Mouse (Mus musculus): ENCODE results near the gene Aldh1l1. TPM values are rescaled to one million over a fixed set of nuclear protein-coding genes. Genes with fewer than 3 reads are reported as not detected.

Aldh1l1 gene
- polyA plus RNA-seq, 1 experiment from 2014 or later = 2.1 TPM

DNA sequence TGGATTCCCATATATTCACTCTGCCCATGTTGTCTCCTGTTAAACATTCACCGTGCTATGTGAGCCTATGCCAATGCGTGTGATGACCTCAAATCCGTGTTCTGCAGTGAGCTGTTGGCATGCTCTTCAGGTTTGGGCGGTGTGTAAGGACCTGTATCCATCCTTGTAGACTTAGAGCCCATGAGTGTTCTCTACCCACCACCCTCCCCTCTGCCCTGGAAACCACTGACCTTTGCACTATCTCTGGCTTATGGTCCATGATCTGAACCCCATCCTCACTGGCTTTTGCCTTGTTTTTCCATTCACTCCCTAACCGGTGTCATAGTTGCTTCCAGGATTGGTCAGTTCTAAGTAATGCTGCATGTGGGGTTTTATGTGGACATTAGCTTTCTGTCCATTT lies 67.5 kb downstream of the Aldh1l1 start:
- ATAC-seq (ENCODE audit: insufficient number of reproducible peaks, insufficient read depth, low FRiP score, low TSS enrichment) = no peak
- peaks cover 11% of the 10 kb centered on the region; the same call in 1 of the 2 replicates for H3K27me3 ChIP-seq
- WGBS = 87% methylated on average over 5 of the region's 5 CpGs
- no peak overlapping the region for H3K27ac ChIP-seq
- H3K36me3 ChIP-seq = no peaks in the 10 kb centered on the region
- H3K9me3 ChIP-seq = no peaks in the 10 kb centered on the region
- no peak overlapping the region for H3K4me2 ChIP-seq (replicated peaks)
- H3K4me3 ChIP-seq = no peak overlapping the region
- H3K9ac ChIP-seq = no peak overlapping the region
- no peaks in the 10 kb centered on the region for H3K4me1 ChIP-seq

DNA sequence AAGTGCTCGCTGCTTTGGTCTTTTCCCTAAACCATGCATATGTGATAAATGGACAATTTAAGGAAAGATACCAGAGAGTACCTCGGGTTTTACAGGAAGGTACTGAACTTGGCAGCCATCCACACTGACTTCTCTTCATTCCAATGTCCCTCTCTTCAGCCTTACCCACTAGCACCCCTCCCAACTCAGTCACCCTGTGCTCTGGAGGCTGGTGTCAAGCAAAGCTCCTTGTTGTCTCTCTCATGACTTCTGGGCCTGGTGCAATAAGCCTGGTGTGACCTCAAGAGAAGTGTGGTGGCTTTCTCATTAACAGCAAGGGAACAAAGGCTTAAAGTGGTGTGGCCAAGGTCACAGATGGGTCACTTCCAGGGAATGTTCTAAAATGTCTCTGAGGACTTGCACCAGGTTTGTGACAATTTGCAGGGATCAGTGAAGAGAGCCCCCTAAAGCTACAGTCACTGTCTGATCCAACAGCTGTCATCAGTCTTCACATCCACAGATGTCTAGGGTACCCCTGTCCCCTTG lies 70.4 kb downstream of the Aldh1l1 start:
- no peaks in the 10 kb centered on the region for H3K36me3 ChIP-seq
- 71% methylated on average over 2 of the region's 2 CpGs for WGBS
- H3K4me3 ChIP-seq = no peak overlapping the region
- 0 out of 2 replicates have a peak, but pooled peaks cover 5% of the 10 kb centered on the region for H3K4me1 ChIP-seq
- H3K27me3 ChIP-seq = no peaks in the 10 kb centered on the region
- H3K9ac ChIP-seq = no peak overlapping the region
- no peak overlapping the region for H3K4me2 ChIP-seq (replicated peaks)
- H3K9me3 ChIP-seq = no peaks in the 10 kb centered on the region
- no peak overlapping the region for H3K27ac ChIP-seq
- ATAC-seq (ENCODE audit: insufficient number of reproducible peaks, insufficient read depth, low FRiP score, low TSS enrichment) = no peak

DNA sequence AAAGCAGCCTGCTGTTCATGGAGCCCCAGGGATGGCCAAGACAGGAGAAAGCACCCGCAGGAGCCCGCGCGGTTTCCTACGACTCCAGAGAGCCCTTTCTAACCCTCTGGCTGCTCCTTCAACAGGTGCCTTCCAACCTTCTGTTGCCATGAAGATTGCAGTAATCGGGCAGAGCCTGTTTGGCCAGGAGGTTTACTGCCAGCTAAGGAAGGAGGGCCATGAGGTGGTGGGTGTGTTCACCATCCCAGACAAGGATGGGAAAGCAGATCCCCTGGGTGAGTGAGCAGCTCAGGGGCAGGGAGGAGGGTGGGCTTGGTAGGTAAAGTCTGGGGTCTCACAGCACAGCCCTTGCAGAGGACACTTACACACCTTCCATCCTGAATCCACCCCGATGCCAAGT lies 70.8 kb downstream of the Aldh1l1 start:
- Histone ChIP-seq H3K9me3 (no peaks in the 10 kb centered on the region), H3K4me1 (0 out of 2 replicates have a peak, but pooled peaks cover 6% of the 10 kb centered on the region), H3K27me3 (no peaks in the 10 kb centered on the region), H3K4me3 (no peak overlapping the region), H3K27ac (no peak overlapping the region), H3K4me2 (replicated peaks) (no peak overlapping the region), H3K36me3 (no peaks in the 10 kb centered on the region), H3K9ac (no peak overlapping the region)
- 85% methylated on average over 7 of the region's 7 CpGs for WGBS
- ATAC-seq (ENCODE audit: insufficient number of reproducible peaks, insufficient read depth, low FRiP score, low TSS enrichment) = no peak

DNA sequence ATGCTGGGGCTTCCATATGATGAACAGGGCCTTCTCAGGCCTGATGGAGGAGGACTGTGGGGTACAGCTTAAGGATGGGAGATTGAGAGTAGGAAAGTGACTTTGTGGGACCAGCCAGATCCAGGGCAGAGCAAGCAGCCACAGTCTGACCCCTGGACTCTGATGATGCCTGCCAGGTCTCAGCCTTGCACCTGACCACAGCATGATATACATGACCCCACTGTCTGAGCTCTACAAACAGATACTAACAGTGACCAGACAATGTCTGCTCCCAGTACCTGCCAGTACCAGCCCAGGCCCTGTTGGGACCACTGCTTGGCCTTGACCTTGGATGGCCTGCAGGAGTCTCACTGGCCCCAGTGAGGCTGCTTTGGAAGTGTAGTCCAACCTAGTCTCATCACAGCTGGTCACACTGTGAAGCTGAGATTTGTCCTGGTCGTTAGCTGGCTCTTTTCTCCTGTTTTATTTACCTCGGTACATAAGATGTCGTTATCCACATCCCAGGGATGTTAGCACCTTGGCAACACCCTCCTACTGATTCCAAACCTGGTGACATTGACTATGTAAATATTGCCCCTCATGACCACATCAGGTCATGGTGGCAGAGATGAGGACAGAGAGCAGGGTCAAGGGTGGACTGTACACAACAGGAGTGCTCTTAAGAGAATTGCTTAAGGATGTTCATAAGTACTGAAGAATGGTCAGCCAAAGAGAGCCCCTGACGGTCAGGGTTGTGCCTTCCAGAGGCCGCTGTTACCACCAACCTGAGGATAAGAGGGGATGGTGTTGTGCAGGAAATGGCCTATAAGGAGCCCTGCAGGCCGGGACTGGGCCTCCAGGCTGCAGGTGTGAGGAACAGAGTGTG lies 71.8 kb downstream of the Aldh1l1 start:
- Histone ChIP-seq H3K4me3 (no peak overlapping the region), H3K9me3 (no peaks in the 10 kb centered on the region), H3K4me1 (0 out of 2 replicates have a peak, but pooled peaks cover 6% of the 10 kb centered on the region), H3K36me3 (no peaks in the 10 kb centered on the region), H3K27ac (no peak overlapping the region), H3K27me3 (no peaks in the 10 kb centered on the region), H3K9ac (no peak overlapping the region), H3K4me2 (replicated peaks) (no peak overlapping the region)
- WGBS = 78% methylated on average over 6 of the region's 6 CpGs
- ATAC-seq (ENCODE audit: insufficient number of reproducible peaks, insufficient read depth, low FRiP score, low TSS enrichment) = no peak

DNA sequence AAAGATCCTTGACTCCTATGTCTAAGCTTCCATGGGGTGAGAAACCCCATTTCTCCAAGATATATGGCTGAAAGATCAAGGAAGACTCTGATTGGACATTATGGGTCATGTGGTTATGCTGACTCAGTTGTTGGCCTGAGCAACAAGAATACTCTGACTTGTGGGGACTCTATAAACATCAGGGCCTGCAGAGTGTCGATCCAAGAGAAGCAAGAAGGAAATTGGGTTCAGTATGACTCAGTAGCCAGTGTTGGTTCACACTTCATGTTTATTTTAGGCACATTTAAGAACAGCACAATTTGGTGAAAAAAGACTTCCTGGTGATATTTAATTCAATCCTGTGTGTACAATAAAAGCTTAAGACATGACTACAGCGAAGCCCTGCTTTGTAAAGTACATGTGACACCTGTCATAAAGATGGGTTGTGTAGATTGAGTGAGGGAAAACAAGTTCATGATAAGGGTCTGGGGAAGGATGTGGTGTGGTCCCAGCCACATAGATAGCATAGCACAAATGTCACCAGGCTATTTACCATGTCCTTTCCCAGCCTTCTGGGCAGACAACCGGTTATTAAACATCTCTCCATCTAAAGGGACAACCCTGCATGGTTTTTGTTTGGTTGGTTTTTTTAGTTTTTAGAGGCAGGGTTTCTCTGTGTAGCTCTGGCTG lies 74.3 kb downstream of the Aldh1l1 start:
- no peaks in the 10 kb centered on the region for H3K36me3 ChIP-seq
- no peak overlapping the region for H3K4me2 ChIP-seq (replicated peaks)
- ATAC-seq (ENCODE audit: insufficient number of reproducible peaks, insufficient read depth, low FRiP score, low TSS enrichment) = no peak
- no peak overlapping the region for H3K4me3 ChIP-seq
- no peak overlapping the region for H3K9ac ChIP-seq
- H3K27ac ChIP-seq = no peak overlapping the region
- no peaks in the 10 kb centered on the region for H3K27me3 ChIP-seq
- 83% methylated on average over 3 of the region's 3 CpGs for WGBS
- 0 out of 2 replicates have a peak, but pooled peaks cover 6% of the 10 kb centered on the region for H3K4me1 ChIP-seq
- no peaks in the 10 kb centered on the region for H3K9me3 ChIP-seq

DNA sequence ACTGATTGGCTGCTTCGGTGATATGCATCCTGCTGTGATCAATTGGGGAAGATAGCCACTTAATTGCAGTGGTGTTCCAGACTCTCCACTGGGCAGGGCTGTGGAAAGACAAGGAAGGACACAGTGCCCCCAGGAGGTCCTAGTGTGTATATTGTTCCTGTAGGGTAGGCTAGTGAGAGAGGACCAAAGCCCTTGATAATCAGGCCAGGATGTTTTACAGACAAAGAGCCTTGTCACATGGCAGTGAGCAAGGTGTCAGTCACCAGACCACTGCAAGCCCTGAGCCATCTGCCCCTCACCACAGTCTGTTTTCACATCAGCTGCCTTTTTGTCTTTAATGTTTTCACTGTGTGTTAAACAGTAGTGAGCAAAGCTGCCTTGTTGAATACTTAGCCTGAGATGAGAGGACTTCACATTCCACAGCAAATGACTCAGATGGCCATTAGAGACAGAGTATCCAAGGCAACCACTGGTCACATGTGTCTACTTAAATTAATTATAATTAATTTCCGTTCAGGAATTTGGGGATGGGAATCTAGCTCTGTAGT lies 75.1 kb downstream of the Aldh1l1 start:
- no peaks in the 10 kb centered on the region for H3K9me3 ChIP-seq
- 0 out of 2 replicates have a peak, but pooled peaks cover 6% of the 10 kb centered on the region for H3K4me1 ChIP-seq
- no peak overlapping the region for H3K4me3 ChIP-seq
- WGBS = 48% methylated on average over 2 of the region's 2 CpGs
- H3K9ac ChIP-seq = no peak overlapping the region
- no peaks in the 10 kb centered on the region for H3K27me3 ChIP-seq
- no peak overlapping the region for H3K4me2 ChIP-seq (replicated peaks)
- ATAC-seq (ENCODE audit: insufficient number of reproducible peaks, insufficient read depth, low FRiP score, low TSS enrichment) = peak; percentile 75; the same call in 1 of the 2 replicates
- H3K36me3 ChIP-seq = no peaks in the 10 kb centered on the region
- no peak overlapping the region for H3K27ac ChIP-seq

DNA sequence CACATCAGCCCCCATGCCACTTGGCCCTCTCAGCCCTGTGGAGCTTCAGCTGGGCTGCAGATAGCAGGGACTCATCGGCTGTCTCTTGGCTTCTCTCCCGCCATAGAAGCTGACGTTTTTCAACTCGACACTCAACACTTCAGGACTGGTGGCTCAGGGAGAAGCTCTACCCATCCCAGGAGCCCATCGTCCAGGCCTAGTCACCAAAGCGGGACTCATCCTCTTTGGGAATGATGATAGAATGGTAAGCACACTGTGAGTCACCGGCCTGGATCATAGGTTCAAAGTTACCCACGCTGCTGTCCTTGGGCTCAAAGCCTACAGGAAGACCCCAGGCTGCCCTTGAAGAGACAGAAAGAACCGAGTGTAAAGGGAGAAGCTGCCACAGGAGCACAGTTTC lies 78.0 kb downstream of the Aldh1l1 start:
- no peak overlapping the region for H3K27ac ChIP-seq
- 0 out of 2 replicates have a peak, but pooled peaks cover 6% of the 10 kb centered on the region for H3K4me1 ChIP-seq
- H3K27me3 ChIP-seq = no peaks in the 10 kb centered on the region
- H3K4me2 ChIP-seq (replicated peaks) = no peak overlapping the region
- WGBS = 83% methylated on average over 9 of the region's 9 CpGs
- H3K4me3 ChIP-seq = no peak overlapping the region
- H3K9me3 ChIP-seq = no peaks in the 10 kb centered on the region
- no peak overlapping the region; the same call in 1 of the 2 replicates for H3K9ac ChIP-seq
- no peak for ATAC-seq (ENCODE audit: insufficient number of reproducible peaks, insufficient read depth, low FRiP score, low TSS enrichment)
- no peaks in the 10 kb centered on the region for H3K36me3 ChIP-seq

DNA sequence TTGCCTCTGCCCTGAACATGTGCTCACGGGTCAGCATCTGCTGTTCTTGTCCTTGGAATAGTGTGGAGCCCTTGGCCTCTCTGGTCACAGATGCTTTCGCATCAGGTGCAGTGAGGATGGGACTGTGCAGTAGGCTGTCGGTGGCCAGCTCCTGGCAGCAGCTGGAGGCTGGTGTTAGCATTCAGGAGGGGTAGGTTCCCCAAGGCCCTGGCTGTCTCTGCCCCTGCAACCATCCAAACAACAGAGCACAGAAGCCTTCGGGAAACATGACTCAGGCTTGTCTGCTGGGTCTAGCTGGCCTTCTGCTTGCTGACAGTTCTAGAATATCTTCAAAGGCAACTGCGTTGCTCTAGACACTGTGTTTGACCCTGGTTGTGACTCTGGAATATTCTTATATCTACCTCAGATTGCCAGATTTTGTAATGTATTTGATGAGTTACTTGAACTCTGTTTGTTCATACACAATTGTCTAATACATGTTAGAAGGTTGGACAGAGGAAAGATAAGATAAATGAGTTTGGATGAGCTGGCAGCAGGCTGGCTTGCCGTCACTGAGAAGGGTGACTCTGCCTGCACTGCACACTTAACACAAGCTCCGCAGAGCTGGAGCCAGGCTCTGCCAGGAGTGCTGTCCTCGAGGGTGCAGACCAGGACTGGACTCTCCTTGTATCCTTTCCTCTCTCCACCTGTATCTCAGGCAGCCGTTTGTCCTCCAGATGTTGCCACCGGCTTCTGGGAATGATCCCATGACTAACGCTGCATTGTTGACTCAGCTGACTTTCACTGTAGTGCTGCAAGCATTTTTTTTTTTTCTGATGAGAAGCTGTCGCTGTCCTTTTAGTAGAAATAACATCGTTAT lies 79.4 kb downstream of the Aldh1l1 start:
- H3K9ac ChIP-seq = no peak overlapping the region
- H3K27me3 ChIP-seq = no peaks in the 10 kb centered on the region
- H3K4me1 ChIP-seq = 0 out of 2 replicates have a peak, but pooled peaks cover 6% of the 10 kb centered on the region
- H3K4me3 ChIP-seq = no peak overlapping the region
- no peak overlapping the region for H3K4me2 ChIP-seq (replicated peaks)
- no peak for ATAC-seq (ENCODE audit: insufficient number of reproducible peaks, insufficient read depth, low FRiP score, low TSS enrichment)
- H3K9me3 ChIP-seq = no peaks in the 10 kb centered on the region
- H3K27ac ChIP-seq = no peak overlapping the region
- no peaks in the 10 kb centered on the region for H3K36me3 ChIP-seq
- 55% methylated on average over 13 of the region's 13 CpGs for WGBS

DNA sequence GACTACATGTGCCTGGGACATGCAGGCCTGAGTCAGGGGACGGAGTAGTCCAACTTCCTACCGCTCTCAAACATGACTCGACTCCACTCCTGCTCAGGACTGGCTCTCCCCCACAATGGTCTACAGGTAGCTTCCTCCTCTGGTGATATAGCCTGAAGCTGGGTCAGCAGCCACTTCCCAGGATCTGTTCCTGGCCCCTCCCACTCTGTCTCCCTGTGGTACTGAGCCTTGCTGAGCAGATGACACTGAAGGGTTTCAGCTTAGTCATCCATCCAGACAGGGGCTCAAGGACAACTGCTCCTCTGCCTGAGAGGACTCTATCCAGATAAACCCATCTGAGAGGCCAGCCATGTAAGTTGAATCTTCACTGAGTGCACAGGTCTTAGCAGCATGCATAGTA lies 81.3 kb downstream of the Aldh1l1 start:
- H3K9me3 ChIP-seq = no peaks in the 10 kb centered on the region
- ATAC-seq (ENCODE audit: insufficient number of reproducible peaks, insufficient read depth, low FRiP score, low TSS enrichment) = no peak
- H3K36me3 ChIP-seq = no peaks in the 10 kb centered on the region
- no peak overlapping the region for H3K4me3 ChIP-seq
- no peaks in the 10 kb centered on the region for H3K4me1 ChIP-seq
- WGBS = 86% methylated on average over 3 of the region's 3 CpGs
- H3K4me2 ChIP-seq (replicated peaks) = no peak overlapping the region
- H3K27ac ChIP-seq = no peak overlapping the region
- no peaks in the 10 kb centered on the region for H3K27me3 ChIP-seq
- H3K9ac ChIP-seq = no peak overlapping the region

DNA sequence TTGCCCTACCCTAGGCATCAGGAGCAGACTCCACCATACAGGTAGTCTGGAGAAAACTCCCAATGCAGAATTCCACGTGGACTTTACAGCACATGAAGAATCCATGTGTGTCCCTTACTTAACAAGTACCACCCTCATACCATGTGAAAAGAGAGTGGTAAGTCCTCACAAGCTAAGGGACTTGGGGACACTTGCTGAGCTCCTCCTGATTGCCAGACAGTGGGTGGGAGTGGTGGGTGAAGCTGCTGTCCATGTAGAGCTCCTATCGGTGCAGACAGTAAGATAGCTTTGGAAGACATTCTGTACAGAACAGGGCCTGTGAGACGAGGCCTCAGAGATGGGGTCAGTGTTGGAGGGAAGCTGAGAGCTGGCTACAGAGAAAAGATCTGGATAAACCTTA lies 81.7 kb downstream of the Aldh1l1 start:
- Histone ChIP-seq H3K4me2 (replicated peaks) (no peak overlapping the region), H3K27me3 (no peaks in the 10 kb centered on the region), H3K9ac (no peak overlapping the region), H3K4me1 (no peaks in the 10 kb centered on the region), H3K4me3 (no peak overlapping the region), H3K9me3 (no peaks in the 10 kb centered on the region), H3K27ac (no peak overlapping the region), H3K36me3 (no peaks in the 10 kb centered on the region)
- no peak for ATAC-seq (ENCODE audit: insufficient number of reproducible peaks, insufficient read depth, low FRiP score, low TSS enrichment)
- WGBS = 84% methylated on average over 3 of the region's 3 CpGs

DNA sequence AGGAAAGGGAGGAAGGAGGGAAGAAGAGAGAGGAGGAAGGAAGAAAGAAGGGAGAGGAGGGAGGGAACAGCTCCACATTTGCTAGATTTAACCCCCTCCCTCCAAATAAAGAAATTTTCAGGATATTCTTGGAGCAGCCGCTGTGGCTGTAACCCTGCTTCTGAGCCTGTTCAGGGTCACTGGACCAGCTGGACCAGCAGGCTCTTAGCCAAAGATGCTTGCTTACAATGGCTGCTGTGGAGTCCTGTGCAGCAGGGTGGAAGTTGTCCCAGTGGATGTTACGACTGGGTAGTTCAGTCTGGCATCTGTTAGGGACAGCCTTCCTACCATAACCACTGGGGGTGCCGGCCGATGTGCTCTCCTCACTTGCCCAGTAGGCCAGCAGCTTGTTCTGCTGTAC lies 82.5 kb downstream of the Aldh1l1 start:
- WGBS = 88% methylated on average over 4 of the region's 4 CpGs
- no peaks in the 10 kb centered on the region for H3K4me1 ChIP-seq
- ATAC-seq (ENCODE audit: insufficient number of reproducible peaks, insufficient read depth, low FRiP score, low TSS enrichment) = no peak
- no peak overlapping the region for H3K9ac ChIP-seq
- H3K4me2 ChIP-seq (replicated peaks) = no peak overlapping the region
- H3K4me3 ChIP-seq = no peak overlapping the region
- H3K27me3 ChIP-seq = no peaks in the 10 kb centered on the region
- no peaks in the 10 kb centered on the region for H3K9me3 ChIP-seq
- no peaks in the 10 kb centered on the region for H3K36me3 ChIP-seq
- no peak overlapping the region for H3K27ac ChIP-seq

All from embryonic facial prominence, embryonic 12.5 days (tissue).